Mouse (Mus musculus) T-helper 2 cell (primary cell): ENCODE data around the gene Ccdc141.

Source experiments
- in situ Hi-C: fragments of 300-600 bp; cut with MboI, MseI; formaldehyde crosslinking; loops from one replicate; pipeline ENCODE4 v1.15.1; 2025; ENCODE audit warnings: high pct_unique_total_duplicates

The Ccdc141 gene

DNA sequence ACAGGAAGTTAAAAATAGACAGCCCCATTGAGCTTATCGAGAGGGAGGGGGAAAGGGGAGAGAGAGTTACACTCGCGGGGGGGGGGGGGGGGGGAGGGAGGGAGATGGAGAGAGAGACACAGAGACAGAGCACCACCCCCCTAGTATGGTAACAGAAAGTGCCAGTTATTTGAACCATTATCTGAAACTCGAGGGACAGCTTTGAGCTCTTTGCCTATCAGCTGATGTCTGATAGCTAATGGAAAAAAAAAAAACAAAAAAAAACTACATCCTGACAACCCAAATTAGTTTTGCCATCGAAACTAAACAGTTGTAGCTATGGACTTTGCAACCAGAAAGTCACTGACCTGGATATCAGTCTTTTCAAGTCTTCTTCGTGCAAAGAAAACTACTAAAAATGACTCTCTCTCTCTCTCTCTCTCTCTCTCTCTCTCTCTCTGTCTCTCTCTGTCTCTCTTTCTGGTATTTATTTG lies at the start of gene Ccdc141:
Ccdc141 (minus strand) TSS at position 4 of the 473 bp plus-strand sequence.
- in situ Hi-C loops, result loop anchor here (10.0 kb wide), 1 partner anchor 754 kb away; no protein-coding TSS in a partner anchor

DNA sequence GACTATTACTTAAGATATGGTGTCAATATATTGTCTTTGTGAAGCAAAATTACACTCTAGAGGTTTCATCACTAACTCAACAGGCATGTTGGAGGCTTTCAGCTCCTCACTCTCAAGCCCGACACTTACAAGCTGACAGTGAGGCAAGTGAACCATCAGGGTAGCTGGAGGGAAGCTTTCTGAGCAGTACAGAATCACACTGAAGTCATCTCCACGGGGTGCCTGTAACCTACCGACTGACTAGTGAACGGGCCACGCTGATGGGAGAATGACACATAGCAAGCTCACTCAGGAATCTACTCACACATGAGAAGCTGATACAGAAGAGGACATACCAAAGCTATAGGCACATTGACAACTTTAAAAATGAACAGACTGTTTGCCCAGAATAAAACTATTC lies 42.4 kb upstream of the Ccdc141 start:
- in situ Hi-C loops, result no loop called here

GRCm38 (mm10) chr2:77206951-77207350 lies 36.5 kb upstream of the Ccdc141 start:
- in situ Hi-C loops, result no loop called here

DNA sequence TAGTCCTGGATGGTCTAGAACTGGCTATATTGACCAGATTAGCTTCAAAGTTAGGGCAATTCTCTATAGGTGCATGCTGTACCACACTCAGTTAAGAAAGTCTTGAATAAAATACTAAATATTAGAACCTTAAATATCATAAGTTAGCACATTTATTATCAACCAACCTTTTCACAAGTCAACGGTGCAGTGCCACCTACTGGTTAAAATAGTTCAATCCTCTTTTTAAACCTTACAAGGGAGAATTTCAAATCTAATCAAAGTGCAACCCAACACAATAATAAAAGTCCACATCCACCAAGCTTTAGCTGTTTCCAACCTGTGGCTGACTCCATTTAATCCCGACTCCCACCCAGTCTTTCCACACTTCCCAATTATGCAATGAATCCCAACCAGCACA lies 33.5 kb upstream of the Ccdc141 start:
- in situ Hi-C loops, result no loop called here

DNA sequence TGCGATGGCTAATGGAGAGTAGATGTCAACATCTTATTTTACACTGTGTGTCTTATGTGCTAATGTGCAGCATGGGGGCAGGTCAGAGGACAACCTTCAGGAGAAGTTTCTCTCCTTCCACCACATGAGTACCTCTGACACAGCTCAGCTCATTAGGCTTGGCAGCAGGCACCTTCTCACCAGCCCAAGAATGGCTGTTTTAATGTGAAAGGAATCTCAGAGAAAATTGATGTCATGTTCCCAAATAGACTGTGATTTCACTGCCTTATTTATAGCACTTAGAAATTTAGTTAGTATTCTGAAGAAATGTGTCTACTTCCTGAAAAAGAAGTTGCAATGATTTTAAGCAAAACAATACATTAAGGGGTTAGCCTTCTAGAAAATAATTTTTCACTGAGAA lies 31.5 kb upstream of the Ccdc141 start:
- in situ Hi-C loops, result no loop called here

DNA sequence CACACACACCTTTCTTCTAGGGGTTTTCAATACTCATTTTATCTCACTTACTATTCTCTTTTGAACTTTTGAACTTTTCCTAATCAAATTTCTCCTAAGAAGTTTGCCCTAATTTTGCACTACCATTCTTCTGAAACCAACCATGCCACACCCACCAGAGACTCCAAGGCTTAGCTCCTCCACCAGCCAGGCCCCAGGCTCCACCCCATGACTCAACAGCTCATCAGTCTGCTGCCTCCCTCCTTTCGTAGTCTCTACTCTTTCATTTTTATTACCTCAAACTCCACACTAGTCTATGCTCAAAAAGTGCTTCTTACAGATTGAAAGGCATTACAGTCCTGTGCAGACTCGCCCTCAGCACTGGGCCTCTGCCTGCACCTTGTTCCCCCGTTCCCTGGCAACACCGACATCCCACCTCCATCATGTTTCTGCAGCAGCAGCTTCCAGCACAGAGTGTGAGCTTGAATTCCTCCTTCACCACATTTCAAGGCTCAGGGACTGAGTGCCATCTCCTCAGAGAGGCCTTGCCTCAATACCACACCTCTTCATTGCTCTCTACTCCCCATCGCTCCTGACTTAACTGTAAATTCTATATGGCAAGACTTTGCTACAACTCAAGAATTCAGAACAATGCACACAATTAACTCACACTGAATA lies 30.6 kb upstream of the Ccdc141 start:
- in situ Hi-C loops, result no loop called here

GRCm38 (mm10) chr2:77200379-77200778 lies 29.9 kb upstream of the Ccdc141 start:
- in situ Hi-C loops, result no loop called here

GRCm38 (mm10) chr2:77198246-77198645 lies 27.8 kb upstream of the Ccdc141 start:
- in situ Hi-C loops, result no loop called here

DNA sequence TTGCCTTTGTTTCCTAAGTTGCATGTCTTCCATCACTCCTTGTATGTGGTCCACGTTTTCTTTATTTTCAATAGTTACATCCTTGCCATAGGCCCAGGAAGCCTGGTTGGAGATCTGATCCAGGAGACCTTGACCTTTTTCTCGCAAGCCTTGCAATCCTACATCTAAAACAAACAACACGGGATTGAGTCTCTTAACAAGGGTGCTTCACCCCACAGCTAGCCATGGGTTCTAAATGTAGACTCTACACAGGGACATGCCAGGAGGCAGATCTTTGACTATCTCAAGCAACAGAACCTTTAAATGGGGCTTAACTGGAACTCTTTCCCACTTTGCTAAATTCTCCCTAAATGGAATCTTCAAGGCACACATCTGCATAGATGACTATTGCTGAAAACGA lies 26.4 kb upstream of the Ccdc141 start:
- in situ Hi-C loops, result no loop called here

- in situ Hi-C loops, result no loop called here
These were observed 24.6 kb upstream of the Ccdc141 start for GRCm38 (mm10) chr2:77195056-77195455.

DNA sequence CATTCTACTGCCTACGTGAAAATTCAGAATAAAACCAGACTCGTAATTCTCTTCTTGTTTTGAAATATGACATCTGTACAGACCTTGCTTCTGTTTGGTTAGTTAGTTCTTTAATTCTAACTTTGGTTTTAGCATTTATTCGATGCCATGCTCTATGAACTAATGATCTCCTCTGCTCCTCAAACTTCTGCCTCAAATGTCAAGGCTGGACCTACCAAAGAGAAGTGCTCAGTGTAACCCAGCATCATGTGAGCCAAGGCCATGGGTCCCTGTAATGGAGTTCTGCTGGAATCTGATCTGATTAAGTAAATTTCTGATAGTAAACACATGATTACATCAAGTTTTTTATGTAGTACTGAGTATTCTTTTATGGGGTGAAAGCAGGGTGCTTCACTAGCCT lies 21.4 kb upstream of the Ccdc141 start:
- in situ Hi-C loops, result loop anchor here (5.0 kb wide), 1 partner anchor 470 kb away; no protein-coding TSS in a partner anchor

DNA sequence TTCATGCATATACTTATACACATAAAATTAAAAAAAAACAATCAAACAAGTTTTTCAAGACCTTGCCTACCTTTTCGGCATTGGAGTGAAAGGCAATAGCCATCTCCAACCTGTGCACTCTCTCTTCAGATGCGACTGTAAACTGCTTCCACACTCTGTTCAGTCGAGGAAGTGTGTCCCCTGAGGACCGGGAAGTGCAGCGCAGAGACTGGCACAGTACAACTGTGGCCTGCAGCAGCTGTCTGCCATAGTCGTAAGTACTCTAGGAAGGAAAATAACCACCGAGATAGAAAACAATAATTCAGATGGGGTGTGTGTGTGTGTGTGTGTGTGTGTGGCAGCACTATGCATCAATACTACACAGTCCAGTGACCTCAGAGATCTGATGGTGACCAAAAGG lies 20.5 kb upstream of the Ccdc141 start:
- in situ Hi-C loops, result loop anchor here (5.0 kb wide), 1 partner anchor 469 kb away; no protein-coding TSS in a partner anchor

DNA sequence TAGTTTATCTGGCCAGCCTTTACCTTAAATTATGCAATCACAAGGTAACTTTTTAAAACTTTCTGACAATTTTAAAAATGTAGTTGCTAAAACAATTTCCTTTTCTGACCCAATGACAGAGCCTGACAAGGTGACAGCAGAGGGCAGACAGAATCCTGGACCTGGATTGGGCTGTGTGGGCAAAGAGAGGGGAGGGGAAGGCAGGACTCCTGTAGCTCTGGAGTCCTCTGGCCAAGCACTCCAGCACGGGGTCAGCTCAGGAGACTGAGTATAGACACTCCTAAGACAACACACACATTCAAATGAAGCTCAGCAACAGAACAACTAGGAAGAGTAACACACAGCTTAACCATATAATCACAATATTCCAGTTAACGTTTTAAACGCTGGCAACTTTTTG lies 19.9 kb upstream of the Ccdc141 start:
- in situ Hi-C loops, result loop anchor here (5.0 kb wide), 1 partner anchor 468 kb away; no protein-coding TSS in a partner anchor

DNA sequence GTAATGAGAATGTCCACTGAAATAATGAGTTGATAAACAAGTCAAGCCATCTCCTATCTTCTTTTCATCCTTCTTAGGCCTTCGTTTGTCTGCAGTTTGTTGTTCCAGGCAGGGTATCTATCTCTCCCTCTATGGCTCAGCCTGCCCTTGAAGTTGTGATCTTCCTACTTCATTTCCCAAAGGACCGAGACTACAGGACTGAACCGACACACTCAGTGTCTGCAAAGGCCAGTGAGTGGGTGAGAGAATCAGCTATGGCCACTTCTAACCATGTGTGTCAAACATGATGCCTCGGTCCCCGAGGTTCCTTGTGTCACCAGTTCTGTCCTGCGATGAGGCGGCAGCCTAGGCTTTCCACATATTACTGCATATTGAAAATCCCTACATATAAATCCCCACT lies 19.2 kb upstream of the Ccdc141 start:
- in situ Hi-C loops, result loop anchor here (5.0 kb wide), 1 partner anchor 467 kb away; no protein-coding TSS in a partner anchor

DNA sequence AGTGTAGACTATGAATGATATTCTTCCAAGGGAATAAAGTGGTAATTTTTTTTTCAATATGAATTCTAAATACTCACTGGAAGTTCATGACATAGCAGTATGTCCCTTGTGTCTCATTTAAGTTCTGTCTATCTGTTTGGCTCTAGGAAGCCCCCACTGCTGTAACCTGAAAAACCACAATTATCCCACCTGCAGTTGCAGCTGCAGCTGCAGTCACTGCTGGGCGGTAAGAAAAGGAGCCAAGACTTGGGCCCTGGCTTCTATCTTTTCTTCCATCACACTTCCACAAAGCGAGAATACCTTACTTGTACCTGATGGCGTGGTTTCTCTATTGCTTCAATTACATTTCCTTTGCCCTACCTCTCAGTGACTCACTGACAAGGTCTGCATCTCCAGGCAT lies 17.1 kb upstream of the Ccdc141 start:
- in situ Hi-C loops, result no loop called here

DNA sequence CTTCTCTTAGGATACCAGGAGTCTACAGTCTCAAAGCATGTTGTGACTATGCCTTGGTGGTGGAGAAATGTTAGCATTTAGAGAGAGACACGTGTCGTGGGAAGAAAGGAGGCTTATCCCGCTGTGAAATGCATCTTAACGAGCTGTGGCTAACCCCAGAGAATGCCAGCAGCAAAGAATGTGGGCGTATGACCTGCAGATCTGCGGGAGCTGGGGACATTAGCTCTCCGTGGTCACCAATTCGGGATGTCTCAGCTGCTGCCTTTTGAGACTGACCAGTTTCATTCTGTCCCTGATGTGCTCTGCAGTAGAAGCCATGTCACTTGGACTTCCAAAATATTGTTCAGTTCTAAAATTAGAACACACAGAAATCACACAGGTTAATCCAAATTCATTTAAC lies 16.5 kb upstream of the Ccdc141 start:
- in situ Hi-C loops, result no loop called here

DNA sequence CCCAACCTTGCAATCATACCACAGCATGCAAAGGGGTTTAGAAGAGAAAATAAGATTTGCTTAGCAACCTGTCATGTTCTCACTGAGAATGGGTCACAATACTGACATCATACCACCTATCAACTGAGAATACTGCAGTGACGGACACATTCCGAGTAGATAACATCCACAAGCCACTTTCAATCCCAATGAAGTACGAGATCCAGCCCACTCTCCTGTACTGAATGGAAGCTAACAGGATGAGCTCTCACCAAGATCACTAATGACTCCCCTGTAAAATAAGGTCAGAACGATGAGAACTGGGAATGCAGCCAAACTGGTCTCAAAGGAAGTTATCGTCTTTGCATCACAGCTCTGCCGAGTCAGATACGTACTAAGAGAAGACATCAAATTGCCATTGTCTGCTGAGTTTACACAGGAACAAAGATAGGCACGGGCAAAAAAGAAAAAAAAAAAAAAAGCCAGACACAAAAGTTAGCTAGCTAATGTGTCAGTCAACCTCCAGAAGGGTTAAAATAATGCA lies 13.7 kb upstream of the Ccdc141 start:
- in situ Hi-C loops, result no loop called here

GRCm38 (mm10) chr2:77183646-77184045 lies 13.2 kb upstream of the Ccdc141 start:
- in situ Hi-C loops, result no loop called here

DNA sequence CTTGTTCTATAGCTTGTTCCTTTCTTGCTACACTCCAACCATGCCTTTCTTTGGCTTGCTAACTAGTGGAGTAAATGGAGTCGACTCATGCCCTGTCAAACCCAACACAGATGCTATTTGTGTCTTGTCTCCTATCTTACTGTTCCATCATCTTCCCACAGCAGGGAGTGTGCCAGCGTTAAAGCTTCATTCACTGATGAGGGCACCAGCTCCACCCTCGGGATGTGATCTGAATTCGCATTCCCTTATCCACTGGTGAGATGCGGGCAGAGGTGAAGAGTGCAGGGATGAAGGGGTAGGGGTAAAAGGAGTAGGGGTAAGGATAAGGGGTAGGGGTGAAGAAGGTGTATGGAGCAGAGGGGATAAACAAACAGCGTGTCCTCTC lies 12.6 kb upstream of the Ccdc141 start:
- in situ Hi-C loops, result no loop called here

DNA sequence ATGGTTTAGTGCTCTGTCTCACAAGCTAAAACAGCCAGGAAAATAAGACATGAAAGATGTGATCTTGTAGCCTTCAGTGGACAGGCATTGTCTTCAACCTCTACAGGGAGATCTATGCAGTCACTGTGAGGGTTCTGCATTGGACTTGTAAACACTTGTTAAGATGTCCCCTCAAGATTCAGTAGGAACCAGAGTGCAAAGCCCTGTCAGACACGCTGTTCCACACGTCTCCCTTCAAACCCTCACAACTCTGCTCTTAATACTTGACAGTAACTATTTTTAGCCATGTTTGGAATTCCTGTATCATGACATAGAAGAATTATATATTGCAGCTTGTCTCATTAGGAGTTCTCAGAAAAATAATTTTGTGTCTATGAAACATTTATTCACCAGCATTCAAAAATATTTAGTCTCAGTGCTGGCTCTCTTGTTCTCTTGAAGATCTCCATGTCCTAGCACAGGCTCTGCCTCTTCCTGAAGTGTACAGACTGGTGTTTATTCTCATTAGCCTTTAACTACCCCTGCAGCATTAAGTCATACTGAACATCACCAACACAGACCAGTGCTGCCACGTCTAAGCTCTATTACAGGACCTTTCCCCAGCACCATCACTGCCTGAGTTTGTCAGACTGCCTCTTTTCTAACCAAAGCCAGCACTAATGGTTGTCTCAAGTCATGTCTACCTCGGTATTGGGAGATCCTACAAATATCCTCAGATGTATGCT lies 12.0 kb upstream of the Ccdc141 start:
- in situ Hi-C loops, result no loop called here

DNA sequence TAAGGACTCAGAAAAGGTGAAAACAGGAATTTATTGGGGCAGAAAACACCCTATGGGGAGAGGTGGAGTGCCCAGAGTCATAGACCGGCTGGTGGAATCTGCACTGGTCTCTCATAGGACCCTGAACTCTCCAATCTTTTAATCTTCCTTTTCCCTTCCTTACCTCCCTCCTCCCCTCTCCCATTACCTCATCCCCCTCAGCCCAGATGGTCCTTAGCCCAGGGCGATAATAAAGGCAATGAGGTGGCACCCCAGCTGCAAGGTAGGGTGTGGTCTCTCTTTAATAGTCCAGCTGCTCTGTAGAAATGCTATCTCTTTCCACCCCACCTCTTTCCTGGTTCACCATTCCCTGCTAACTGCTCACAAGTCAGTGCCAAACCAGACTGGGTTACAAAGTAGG lies 7.0 kb upstream of the Ccdc141 start:
- in situ Hi-C loops, result loop anchor here (10.0 kb wide), 1 partner anchor 747 kb away; no protein-coding TSS in a partner anchor

DNA sequence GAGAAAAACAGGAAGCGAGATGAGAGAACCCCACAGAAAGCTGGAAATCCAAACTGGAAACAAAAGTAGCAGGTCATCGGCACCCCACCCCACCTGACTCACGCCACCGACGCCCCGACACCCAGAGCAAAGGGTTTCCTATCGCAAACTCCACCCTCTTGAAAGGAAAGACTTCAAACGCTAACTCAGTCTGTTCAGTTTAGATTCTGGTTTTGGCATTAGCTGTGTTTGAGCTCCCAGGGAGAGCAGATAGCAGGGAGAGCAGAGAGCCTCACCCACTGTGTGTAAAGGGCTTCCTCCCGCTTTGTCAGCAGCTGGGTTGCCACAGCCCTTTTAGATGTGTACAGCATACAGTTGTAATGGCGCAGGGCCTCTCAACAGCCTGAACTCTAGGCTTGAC lies 6.0 kb upstream of the Ccdc141 start:
- in situ Hi-C loops, result loop anchor here (10.0 kb wide), 1 partner anchor 748 kb away; no protein-coding TSS in a partner anchor

- in situ Hi-C loops, result loop anchor here (10.0 kb wide), 1 partner anchor 749 kb away; no protein-coding TSS in a partner anchor
These were observed 5.0 kb upstream of the Ccdc141 start for GRCm38 (mm10) chr2:77175411-77175810.
